Mouse (Mus musculus): ENCODE measurements around the gene Gng8. TPM values are rescaled to one million over a fixed set of nuclear protein-coding genes. Genes with fewer than 3 reads are reported as not detected.

Gng8 gene
- polyA plus RNA-seq, 1 experiment from 2014 or later, result 6.8 TPM

DNA sequence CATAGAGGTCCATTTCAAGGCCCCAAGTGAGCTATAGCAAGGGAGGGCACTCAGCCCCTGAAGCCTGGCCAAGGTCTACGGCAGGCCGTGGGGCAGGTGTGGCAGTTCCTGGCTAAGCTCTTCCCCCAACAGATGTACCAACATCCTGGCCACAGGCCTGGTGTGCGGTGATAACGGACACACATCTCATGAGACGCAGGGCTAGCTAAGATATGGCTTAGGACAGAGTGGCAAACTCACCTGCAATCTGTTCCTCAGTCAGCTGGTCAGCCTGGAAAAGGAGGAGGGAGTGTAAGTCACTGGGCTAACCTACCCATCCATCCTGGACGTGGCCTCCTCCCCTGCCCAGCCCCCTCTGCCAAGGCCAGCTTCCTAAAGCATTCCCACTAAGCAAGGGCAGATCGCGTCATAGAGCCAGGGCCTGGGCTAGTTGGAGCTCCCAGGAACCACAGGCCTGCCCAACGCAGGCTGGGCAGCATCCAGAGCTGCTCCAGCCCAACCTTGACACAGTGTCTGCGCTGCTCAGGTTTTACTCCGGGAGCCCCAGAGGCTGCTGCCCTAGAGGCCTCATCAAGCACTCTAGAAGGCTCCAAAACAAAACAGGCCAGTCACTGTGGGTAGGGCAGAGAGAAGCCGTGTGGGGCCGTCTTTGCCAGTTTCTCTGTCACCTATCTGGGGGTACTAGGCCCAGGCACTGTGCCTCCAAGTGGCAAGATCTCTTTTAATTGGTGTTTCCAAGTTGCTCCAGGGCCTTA lies 28.0 kb downstream of the Gng8 start:
- 81% methylated on average over 13 of the region's 13 CpGs for WGBS
- no peak overlapping the region for H3K9ac ChIP-seq

DNA sequence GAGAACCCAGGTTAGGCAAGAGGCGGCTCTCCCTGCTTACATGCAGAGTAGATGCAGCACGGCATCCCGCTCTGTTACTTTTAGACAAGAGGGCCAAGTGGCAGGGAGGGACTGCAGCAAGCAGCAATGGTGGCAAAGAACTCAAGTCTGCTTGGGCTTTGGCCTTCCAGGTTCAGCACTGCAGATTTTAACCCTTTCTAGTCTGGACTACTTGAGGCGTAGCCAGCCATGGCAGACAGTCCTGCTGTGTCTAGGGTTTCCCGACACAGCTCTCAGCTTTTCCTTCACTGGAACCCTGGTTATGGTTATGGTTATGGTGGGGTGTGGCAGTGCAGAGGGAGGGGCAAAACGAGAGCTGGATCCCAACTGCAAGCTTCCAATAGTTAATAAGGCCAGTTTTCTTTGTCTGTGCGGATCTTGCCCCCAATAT lies 28.6 kb downstream of the Gng8 start:
- no peak for ATAC-seq (replicated peaks; ENCODE audit: low FRiP score)
- Histone ChIP-seq H3K27me3 (no peaks in the 10 kb centered on the region), H3K9me3 (replicated peaks) (no peaks in the 10 kb centered on the region), H3K4me2 (0 out of 2 replicates have a peak overlapping the region, but pooled peaks have one; percentile 12), H3K9ac (no peak overlapping the region), H3K36me3 (peaks cover 56% of the 10 kb centered on the region), H3K4me3 (replicated peaks) (0 out of 2 replicates have a peak overlapping the region, but pooled peaks have one; percentile 3), H3K27ac (peak overlapping the region; percentile 3; the same call in 1 of the 2 replicates), H3K4me1 (peaks cover 60% of the 10 kb centered on the region)
- 75% methylated on average over 7 of the region's 7 CpGs for WGBS

More for the DNA sequence above, 28.0 kb downstream of the Gng8 start:
- Histone ChIP-seq H3K4me2 (0 out of 2 replicates have a peak overlapping the region, but pooled peaks have one; percentile 12), H3K4me3 (replicated peaks) (0 out of 2 replicates have a peak overlapping the region, but pooled peaks have one; percentile 3), H3K27ac (peak overlapping the region; percentile 3; the same call in 1 of the 2 replicates), H3K4me1 (peaks cover 57% of the 10 kb centered on the region), H3K36me3 (peaks cover 62% of the 10 kb centered on the region), H3K27me3 (no peaks in the 10 kb centered on the region), H3K9me3 (replicated peaks) (no peaks in the 10 kb centered on the region)
- ATAC-seq (replicated peaks; ENCODE audit: low FRiP score), result no peak

DNA sequence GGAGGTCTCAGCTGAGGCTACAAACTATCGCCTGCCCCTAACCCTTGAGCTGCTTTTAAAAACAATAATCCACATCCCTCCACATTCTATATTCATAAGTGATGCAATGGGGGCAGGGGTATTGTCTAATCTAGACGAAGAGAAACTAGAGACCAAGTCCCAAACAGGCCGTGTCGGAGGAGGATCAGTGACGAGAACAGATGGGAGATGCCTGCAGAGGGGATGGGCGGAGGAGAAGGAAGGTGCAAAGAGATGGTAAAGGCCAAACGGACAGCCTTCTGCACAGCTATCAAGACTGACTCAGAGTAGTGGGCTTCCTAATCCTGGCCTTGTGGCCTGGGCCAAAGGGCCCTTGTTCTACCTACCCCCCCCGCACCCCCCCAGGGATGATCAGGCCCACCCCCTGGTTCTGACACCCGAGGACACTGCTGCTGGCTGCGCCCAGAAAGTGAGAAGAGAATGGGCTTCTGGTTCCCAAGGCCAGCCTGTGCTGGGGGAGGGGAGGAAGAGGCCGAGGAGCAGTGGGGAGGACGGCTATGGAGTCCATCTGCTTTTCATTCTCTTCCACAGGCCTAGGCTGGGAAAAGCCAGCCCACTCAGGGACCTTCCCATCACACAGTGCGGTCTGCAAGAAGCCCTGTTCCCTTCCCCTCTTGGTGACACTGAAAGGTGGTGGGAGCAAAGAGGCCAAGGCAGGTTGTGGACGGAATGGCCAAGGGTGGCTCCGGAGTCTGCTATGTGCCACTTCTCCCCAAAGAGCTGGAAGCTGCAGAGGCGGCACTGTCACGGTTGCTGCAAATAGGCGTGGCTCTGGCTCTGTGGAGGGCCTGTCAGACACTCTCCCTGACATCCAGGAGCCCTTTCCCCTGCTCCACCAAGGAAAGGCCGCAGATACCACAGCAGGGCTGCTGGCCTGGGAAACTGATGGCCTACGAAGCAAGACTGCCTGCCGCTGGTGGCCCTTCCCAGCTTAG lies 29.5 kb downstream of the Gng8 start:
- Histone ChIP-seq H3K9me3 (replicated peaks) (no peaks in the 10 kb centered on the region), H3K4me3 (replicated peaks) (peak overlapping the region; percentile 96), H3K27ac (peak overlapping the region; percentile 97), H3K4me2 (peak overlapping the region; percentile 86), H3K4me1 (peaks cover 60% of the 10 kb centered on the region), H3K27me3 (no peaks in the 10 kb centered on the region), H3K36me3 (peaks cover 46% of the 10 kb centered on the region), H3K9ac (peak overlapping the region; percentile 90)
- no peak for ATAC-seq (replicated peaks; ENCODE audit: low FRiP score)
- 33% methylated on average over 21 of the region's 21 CpGs for WGBS

DNA sequence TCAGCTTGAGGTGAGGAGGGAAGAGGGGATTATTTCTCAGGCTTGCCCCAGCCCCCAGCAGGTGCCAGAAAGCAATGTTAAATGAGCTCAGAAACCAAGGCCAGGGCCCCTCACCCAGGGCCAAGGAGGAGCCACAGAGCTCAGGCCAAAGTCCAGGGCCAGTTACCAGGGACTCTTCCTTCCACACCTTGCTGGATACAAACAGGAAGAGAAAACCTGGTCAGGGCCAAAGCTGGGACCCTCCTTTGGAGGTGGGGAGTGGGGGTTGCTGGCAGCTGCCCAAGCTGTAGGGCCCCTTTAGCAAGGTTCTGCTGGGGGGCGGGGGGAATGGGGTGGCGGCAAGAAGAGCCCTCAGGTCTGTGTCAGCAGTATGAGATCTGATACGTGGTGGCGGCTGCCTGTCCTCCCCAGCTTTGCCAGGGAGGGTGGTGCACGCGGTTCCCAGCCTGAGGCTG lies 30.3 kb downstream of the Gng8 start:
- H3K9me3 ChIP-seq (replicated peaks), result no peaks in the 10 kb centered on the region
- peak overlapping the region; percentile 86 for H3K4me2 ChIP-seq
- ATAC-seq (replicated peaks; ENCODE audit: low FRiP score), result no peak
- H3K27ac ChIP-seq, result peak overlapping the region; percentile 97
- peak overlapping the region; percentile 96 for H3K4me3 ChIP-seq (replicated peaks)
- H3K27me3 ChIP-seq, result no peaks in the 10 kb centered on the region
- WGBS, result 35% methylated on average over 6 of the region's 6 CpGs
- H3K36me3 ChIP-seq, result peaks cover 38% of the 10 kb centered on the region
- peaks cover 60% of the 10 kb centered on the region for H3K4me1 ChIP-seq
- peak overlapping the region; percentile 90 for H3K9ac ChIP-seq

DNA sequence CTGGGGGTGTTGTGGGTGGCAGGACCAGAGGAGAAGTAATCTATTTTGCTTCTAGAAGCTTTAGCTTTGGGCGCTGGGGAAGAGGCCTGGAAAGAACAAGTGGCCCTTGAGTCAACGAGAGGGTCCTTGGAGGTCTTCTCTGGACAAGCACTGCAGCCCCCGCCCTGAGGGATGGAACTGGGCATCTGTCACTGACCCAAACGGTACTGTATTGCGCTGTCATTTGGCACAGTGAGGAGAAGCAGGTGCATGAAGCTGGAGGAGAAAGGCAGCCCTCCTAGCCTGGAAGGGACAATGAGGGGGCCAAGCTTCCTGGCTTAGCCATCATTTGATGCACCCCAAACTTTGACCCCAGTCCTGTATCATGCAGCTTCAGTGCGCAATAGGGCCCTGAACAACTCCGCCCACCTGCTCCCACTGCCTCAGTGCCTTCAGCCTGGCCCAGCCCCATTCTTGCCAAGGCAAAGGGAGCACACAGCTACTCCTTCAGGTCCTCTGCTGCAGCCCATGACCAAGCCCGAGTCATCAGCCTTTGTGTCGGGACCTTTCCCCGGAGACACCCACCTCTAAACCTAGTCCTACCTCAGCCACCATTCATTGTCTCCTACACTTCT lies 30.9 kb downstream of the Gng8 start:
- WGBS, result 43% methylated on average over 10 of the region's 10 CpGs
- H3K27me3 ChIP-seq, result no peaks in the 10 kb centered on the region

DNA sequence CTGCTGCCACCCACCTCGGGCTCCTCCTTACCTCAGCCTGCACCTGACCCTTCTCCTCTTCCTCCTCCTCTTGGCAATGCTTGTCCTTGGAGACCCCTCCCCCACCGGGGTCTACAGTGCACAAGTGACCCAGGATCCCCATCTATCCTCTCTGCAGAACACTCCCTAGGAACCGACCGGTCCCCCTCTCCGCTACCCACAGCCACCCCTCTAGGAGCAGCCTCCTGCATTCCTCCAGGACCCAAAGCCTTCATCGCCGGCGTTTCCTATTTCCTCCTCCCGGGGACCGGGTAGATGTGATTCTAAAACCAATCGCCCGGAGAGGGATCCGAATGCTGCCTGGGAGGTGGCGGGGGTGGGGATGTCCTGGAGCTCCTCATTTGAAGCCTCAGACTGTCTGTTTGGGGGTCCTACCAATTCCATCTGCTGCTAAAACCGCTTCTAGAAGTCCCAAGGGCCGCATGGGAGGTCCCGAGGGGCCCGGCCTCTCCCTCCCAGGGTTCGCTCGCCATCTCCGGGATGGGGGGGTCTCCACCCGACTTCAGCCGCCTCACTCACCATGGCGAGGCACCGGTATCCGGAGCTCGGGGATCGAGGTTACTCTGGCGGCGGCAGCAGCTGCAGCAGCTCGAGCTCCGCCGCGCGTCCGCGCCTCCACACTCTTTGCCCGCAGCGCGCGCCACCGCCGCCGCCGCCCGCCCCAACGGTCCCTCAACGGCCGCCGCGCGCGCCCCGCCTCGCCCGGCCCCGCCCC lies 31.9 kb downstream of the Gng8 start:
- peak; percentile 9; the same call in 1 of the 2 replicates for ATAC-seq (replicated peaks; ENCODE audit: low FRiP score)
- Histone ChIP-seq H3K4me1 (peaks cover 49% of the 10 kb centered on the region), H3K4me2 (peak overlapping the region; percentile 86), H3K36me3 (peaks cover 23% of the 10 kb centered on the region), H3K27me3 (no peaks in the 10 kb centered on the region), H3K27ac (peak overlapping the region; percentile 97), H3K9me3 (replicated peaks) (no peaks in the 10 kb centered on the region), H3K4me3 (replicated peaks) (peak overlapping the region; percentile 96), H3K9ac (peak overlapping the region; percentile 90)
- WGBS, result under 1% methylated on average over 53 of the region's 57 CpGs

More for the DNA sequence above, 30.9 kb downstream of the Gng8 start:
- peak overlapping the region; percentile 86 for H3K4me2 ChIP-seq
- peak overlapping the region; percentile 96 for H3K4me3 ChIP-seq (replicated peaks)
- H3K9ac ChIP-seq, result peak overlapping the region; percentile 90
- H3K27ac ChIP-seq, result peak overlapping the region; percentile 97
- peaks cover 33% of the 10 kb centered on the region for H3K36me3 ChIP-seq
- H3K9me3 ChIP-seq (replicated peaks), result no peaks in the 10 kb centered on the region
- no peak for ATAC-seq (replicated peaks; ENCODE audit: low FRiP score)
- H3K4me1 ChIP-seq, result peaks cover 58% of the 10 kb centered on the region

DNA sequence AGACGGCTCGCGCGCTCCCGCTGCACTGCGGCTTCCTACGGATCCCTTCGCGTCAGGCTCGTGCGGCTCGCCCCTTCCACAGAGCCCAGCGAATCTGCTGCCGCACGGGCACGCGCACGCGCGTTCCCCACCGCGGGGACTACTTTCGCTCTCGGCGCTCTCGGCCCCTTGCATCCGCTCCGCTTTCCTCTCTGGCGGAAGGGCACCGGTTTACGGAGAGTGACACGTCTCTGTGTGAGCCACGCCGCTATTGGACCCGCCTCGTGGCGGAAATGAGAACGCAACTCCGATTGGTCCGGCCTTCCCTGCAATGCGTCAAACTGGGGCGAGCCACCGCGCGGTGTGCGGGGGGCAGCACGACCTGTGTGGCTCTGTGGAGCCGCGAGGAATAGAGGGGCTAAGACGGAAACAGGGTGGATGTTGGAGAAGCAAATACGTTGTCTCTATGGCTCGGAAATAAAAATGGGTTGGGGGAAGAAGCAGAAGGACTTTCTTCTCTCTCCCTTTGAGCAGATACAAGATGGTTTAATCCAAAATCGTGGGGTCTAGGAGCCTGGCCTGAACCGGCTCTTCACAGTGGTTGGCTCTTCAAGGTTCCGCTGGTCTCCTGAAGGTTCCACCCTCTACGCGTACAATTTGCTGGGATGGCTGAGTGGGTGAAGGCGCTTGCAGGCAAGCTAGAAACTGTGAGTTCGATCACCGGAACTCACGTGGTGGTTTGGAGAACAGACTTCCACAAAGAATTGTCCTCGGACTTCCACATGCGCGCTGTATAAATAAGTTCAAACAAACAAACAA lies 32.6 kb downstream of the Gng8 start, which contains the start of gene Calm3:
Calm3 (minus strand) TSS at position 78 of the 798 bp plus-strand sequence.
- Histone ChIP-seq H3K36me3 (peaks cover 15% of the 10 kb centered on the region), H3K4me1 (peaks cover 41% of the 10 kb centered on the region), H3K9ac (peak within 1 kb of the TSS; percentile 90), H3K9me3 (replicated peaks) (no peaks in the 10 kb centered on the region), H3K27me3 (no peaks in the 10 kb centered on the region), H3K4me3 (replicated peaks) (peak within 1 kb of the TSS; percentile 96), H3K27ac (peak within 1 kb of the TSS; percentile 97), H3K4me2 (peak within 1 kb of the TSS; percentile 86)
- ATAC-seq (replicated peaks; ENCODE audit: low FRiP score), result peak; percentile 94
- 2% methylated on average over 64 of the region's 64 CpGs for WGBS

DNA sequence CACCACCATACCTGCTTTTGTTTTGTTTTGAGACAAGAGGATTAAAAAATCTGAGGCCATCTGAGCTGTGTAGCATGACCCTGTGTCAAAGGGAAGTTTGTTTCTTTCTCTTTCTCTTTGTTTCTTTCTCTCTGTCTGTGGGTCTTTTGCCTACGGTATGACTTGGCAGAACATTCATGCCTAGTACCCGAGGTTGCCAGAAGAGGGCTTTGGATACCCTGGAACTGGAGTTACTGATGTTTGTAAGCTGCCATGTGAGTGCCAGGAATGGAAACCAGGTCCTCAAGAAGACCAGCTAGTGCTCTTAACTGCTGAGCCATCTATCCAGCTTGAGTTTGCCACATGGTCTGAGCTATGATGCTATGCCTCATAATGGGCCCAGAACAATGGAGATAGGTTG lies 36.8 kb downstream of the Gng8 start:
- Histone ChIP-seq H3K9me3 (replicated peaks) (no peaks in the 10 kb centered on the region), H3K4me2 (no peak overlapping the region), H3K9ac (no peak overlapping the region), H3K27me3 (no peaks in the 10 kb centered on the region), H3K4me1 (peaks cover 14% of the 10 kb centered on the region; the same call in 1 of the 2 replicates), H3K4me3 (replicated peaks) (no peak overlapping the region), H3K27ac (no peak overlapping the region), H3K36me3 (no peaks in the 10 kb centered on the region)
- WGBS, result 50% methylated on average over 2 of the region's 2 CpGs
- no peak for ATAC-seq (replicated peaks; ENCODE audit: low FRiP score)

DNA sequence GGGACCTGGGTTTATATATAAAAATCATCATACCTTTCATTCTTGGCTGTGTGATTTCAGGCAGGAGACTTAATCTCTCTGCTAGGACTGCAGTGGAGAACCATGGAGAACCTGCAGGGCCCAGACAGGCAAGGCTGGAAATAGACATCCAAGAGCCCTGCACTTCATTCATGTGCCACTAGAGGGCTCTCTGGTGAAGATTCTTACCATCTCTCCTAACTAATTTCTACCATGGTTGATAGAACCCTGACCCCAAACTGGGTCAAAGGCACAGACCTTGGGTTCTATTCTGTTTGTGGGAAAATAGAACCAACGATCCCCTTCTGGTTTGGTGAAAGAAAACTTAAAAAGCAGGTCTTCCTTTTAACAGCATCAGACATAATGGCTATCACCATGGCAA lies 39.3 kb downstream of the Gng8 start:
- ATAC-seq (replicated peaks; ENCODE audit: low FRiP score), result no peak
- Histone ChIP-seq H3K9me3 (replicated peaks) (no peaks in the 10 kb centered on the region), H3K36me3 (no peaks in the 10 kb centered on the region), H3K27me3 (no peaks in the 10 kb centered on the region), H3K4me1 (peaks cover 13% of the 10 kb centered on the region; the same call in 1 of the 2 replicates), H3K4me2 (no peak overlapping the region), H3K9ac (no peak overlapping the region), H3K4me3 (replicated peaks) (no peak overlapping the region), H3K27ac (no peak overlapping the region)
- 12% methylated on average over 1 of the region's 1 CpGs for WGBS

DNA sequence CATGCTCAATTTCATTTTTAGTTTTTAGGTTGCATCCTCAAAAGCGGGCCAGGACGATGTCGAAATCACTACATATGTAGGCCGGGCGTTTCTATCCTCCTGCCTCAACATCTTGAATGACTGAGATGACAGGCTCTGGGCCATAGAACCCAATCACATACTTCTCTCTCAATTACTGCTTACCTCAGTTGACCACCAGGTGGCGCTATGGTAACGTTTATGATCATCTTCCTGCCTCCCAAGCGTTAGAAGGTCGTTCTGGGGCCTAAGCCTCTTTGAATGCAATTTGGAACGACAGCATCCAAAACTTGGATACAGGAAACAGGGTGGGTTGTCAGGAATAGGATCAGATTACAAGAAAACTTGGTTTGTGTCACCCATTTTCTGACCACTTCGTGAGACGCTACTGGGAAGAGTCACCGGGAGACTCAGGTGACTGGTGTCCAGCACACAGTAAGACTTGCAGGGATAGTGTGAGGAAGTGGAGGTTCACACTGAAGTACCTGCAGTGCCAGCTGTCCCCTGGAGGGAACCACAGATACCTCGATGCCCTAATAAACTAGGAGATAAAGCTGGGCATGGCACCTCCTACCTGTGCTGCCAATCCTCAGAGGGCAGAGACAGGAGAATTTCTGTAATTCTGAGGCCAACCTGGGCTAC lies 40.5 kb downstream of the Gng8 start:
- no peak overlapping the region for H3K4me3 ChIP-seq (replicated peaks)
- no peak overlapping the region for H3K9ac ChIP-seq
- no peaks in the 10 kb centered on the region for H3K36me3 ChIP-seq
- H3K27me3 ChIP-seq, result no peaks in the 10 kb centered on the region
- peak; percentile 55 for ATAC-seq (replicated peaks; ENCODE audit: low FRiP score)
- peaks cover 13% of the 10 kb centered on the region; the same call in 1 of the 2 replicates for H3K4me1 ChIP-seq
- 16% methylated on average over 14 of the region's 14 CpGs for WGBS
- H3K4me2 ChIP-seq, result no peak overlapping the region
- no peaks in the 10 kb centered on the region for H3K9me3 ChIP-seq (replicated peaks)
- H3K27ac ChIP-seq, result no peak overlapping the region

Data from kidney, embryonic 15.5 days (tissue).